Mouse (Mus musculus) lung, postnatal 0 days (tissue): ENCODE measurements at regions not wholly inside any gene's neighbourhood (a gene's known extent, or its start where the extent isn't known, plus 50 kb on each side); places are given as distances from the start of the nearest gene placed in this dataset.

Experiments
- ATAC-seq: fragments of 200-750 bp; cut with Nextera tagmentation; 2 replicates; pipeline ENCODE4 v1.8.0; 2017; ENCODE audit warnings: moderate library complexity
- DNase-seq: peaks from one replicate; pipeline ENCODE4 v3.0.0-alpha.2; 2016; ENCODE audit warnings: low spot score
- H3K27ac ChIP-seq: fragments of 300-500 bp; sonication (generic); 2 replicates; pipeline ENCODE4 v1.5.1; 2014; ENCODE audit warnings: antibody characterized with exemption, mild to moderate bottlenecking, low read length, mixed read lengths
- H3K27me3 ChIP-seq: fragments of 300-500 bp; sonication (generic); replicated peaks from 2 replicates; pipeline ENCODE4 v1.6.1; 2014; ENCODE audit warnings: low read length, mixed read lengths; ENCODE audit not compliant: insufficient read depth
- H3K36me3 ChIP-seq: fragments of 300-500 bp; sonication (generic); 2 replicates; pipeline ENCODE4 v1.6.1; 2014; ENCODE audit warnings: low read length, mixed read lengths; ENCODE audit not compliant: insufficient read depth
- H3K4me1 ChIP-seq: fragments of 300-500 bp; sonication (generic); 2 replicates; pipeline ENCODE4 v1.6.1; 2014; ENCODE audit warnings: antibody characterized with exemption, low read depth, low read length, mixed read lengths; ENCODE audit not compliant: insufficient read depth
- H3K4me2 ChIP-seq: fragments of 300-500 bp; sonication (generic); replicated peaks from 2 replicates; pipeline ENCODE4 v1.6.1; 2014; ENCODE audit warnings: low read depth, mild to moderate bottlenecking, low read length, moderate library complexity, mixed read lengths
- H3K4me3 ChIP-seq: fragments of 300-500 bp; sonication (generic); 2 replicates; pipeline ENCODE4 v1.5.1; 2014; ENCODE audit warnings: low read depth, low read length
- H3K9ac ChIP-seq: fragments of 300-500 bp; sonication (generic); replicated peaks from 2 replicates; pipeline ENCODE4 v1.6.1; 2014; ENCODE audit warnings: low read depth, mild to moderate bottlenecking
- H3K9me3 ChIP-seq: fragments of 300-500 bp; sonication (generic); 2 replicates; pipeline ENCODE4 v1.6.1; 2016; ENCODE audit warnings: low read length, mixed read lengths
- CTCF ChIP-seq: IDR thresholded peaks from 2 replicates; pipeline ENCODE4 v1.5.1; 2016; ENCODE audit warnings: antibody characterized with exemption, mild to moderate bottlenecking
- EP300 ChIP-seq: IDR thresholded peaks from 2 replicates; pipeline ENCODE4 v1.6.1; 2016; ENCODE audit warnings: antibody characterized with exemption, mild to moderate bottlenecking, control low read depth
- WGBS: fragments of 180-500 bp; shearing (Covaris S2); extraction: QIAGEN DNeasy Blood & Tissue Kit; methylation state at CpG from one replicate; pipeline ENCODE4 v1.1.7; 2014; 5-methylcytosine and 5-hydroxymethylcytosine counted together

DNA sequence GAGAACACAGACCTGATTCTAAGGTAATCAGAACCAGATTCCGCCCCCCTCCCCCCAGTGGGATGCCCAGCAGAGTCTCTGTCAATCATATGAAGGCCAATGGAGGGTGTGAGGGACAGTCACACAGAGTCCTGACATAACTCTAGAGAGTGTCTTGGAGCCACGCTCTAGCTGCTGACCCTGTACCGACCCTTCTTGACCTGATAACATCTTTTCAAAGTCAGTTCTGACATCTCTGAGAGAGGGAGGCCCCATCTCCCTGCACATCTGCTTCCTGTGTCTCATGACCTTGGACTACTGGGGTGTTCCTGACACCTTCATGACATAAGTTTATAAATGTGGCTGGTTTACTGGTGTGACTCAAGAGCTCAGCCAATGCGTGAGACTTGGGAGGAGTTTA is 236.1 kb upstream of the Mphosph6 start:
- Histone ChIP-seq H3K27me3 (no peaks in the 10 kb centered on the region), H3K9me3 (no peaks in the 10 kb centered on the region), H3K4me3 (no peak overlapping the region), H3K4me2 (no peak overlapping the region), H3K27ac (no peak overlapping the region), H3K4me1 (no peaks in the 10 kb centered on the region), H3K36me3 (no peaks in the 10 kb centered on the region), H3K9ac (no peak overlapping the region)
- DNase-seq, result no peak
- TF ChIP-seq CTCF (no peak), EP300 (no peak)
- ATAC-seq, result no peak
- 38% methylated on average over 4 of the region's 4 CpGs for WGBS

DNA sequence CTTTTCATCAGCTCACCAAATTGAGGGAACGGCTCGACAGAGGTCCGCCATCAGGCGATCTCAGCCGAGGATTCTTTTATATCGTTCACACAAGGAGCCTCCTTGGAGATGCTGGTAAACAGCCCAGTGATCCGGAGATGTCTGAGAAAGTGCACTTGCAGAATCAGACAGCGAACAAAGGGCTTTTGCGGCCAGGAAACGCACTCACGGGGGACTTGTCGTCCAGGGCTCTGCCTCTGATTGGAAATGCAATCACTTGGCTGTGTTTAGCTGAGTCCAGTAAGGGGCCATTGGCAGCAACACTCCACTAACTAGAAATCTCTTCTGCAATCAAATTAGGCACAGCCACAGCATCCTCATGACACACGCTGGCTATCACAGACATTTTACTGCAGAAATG is 232.3 kb upstream of the Mphosph6 start:
- Histone ChIP-seq H3K9ac (no peak overlapping the region), H3K4me1 (no peaks in the 10 kb centered on the region), H3K36me3 (no peaks in the 10 kb centered on the region), H3K27ac (no peak overlapping the region), H3K9me3 (no peaks in the 10 kb centered on the region), H3K27me3 (no peaks in the 10 kb centered on the region), H3K4me2 (no peak overlapping the region), H3K4me3 (no peak overlapping the region)
- WGBS, result 64% methylated on average over 13 of the region's 13 CpGs
- TF ChIP-seq CTCF (no peak), EP300 (no peak)
- DNase-seq (no peak), ATAC-seq (no peak)

DNA sequence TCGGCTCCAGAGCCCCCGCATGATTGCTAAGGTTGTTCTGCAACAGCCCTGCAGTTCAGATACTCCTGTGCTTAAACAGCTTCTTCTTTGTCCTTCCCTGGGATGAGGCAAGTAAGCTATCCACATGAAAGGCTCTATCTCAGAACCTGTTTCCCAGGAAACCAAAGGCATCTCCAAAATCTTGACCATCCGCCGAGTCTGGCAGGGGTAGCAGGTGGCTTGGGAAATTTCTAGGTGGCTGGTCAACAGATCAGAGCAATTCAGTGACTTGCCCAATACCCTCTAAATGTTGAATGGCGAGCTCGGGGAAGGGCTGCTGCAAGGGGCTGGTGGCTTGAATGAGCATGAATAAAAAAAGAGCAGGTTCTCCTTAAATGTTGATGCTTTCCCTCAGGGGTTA is 229.7 kb upstream of the Mphosph6 start:
- Histone ChIP-seq H3K27me3 (no peaks in the 10 kb centered on the region), H3K9ac (no peak overlapping the region), H3K9me3 (no peaks in the 10 kb centered on the region), H3K36me3 (no peaks in the 10 kb centered on the region), H3K27ac (no peak overlapping the region), H3K4me2 (no peak overlapping the region), H3K4me1 (no peaks in the 10 kb centered on the region), H3K4me3 (no peak overlapping the region)
- TF ChIP-seq EP300 (no peak), CTCF (no peak)
- WGBS, result 59% methylated on average over 6 of the region's 6 CpGs
- ATAC-seq (no peak), DNase-seq (no peak)

DNA sequence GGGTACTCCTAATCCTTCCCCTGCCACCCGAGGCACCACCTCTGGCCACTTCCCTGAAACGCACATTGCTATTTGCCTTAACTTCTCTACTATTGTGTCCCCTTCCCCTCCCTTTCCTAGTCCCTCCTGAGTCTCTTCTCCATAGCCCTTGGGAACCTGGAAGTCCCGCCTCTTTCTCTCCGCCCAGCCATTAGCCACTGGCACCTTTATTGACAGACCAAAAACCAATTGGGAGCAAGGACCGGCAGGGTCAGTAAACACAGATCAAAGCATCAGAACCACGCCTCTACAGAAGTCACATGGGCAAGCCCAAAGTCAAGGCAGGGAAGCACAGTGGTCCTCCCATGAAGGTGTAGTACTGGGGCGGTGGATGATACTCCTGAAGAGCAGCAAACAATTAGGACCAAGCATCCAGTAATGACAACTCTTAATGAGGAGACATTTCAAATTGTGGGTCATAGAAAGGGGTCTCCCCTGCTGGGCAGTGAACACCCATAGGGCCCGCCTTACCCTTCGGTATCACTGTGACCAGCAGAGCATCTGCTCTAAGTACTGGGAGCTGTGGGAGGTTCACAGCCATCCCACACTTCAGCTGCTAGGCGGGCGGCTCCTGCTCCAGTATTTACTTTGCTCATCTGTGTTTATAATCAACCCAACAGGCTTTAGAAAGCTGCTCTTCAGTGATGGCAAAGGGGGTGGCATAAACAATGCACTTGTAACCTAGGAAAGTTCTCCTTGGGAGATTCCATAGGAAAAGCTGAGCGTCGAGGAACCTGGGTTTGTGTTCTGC is 226.5 kb upstream of the Mphosph6 start:
- Histone ChIP-seq H3K36me3 (no peaks in the 10 kb centered on the region), H3K4me3 (no peak overlapping the region), H3K27ac (no peak overlapping the region), H3K27me3 (no peaks in the 10 kb centered on the region), H3K9ac (no peak overlapping the region), H3K4me2 (no peak overlapping the region), H3K9me3 (no peaks in the 10 kb centered on the region), H3K4me1 (no peaks in the 10 kb centered on the region)
- ATAC-seq, result no peak
- WGBS, result 85% methylated on average over 13 of the region's 13 CpGs
- TF ChIP-seq CTCF (no peak), EP300 (no peak)
- DNase-seq, result no peak

DNA sequence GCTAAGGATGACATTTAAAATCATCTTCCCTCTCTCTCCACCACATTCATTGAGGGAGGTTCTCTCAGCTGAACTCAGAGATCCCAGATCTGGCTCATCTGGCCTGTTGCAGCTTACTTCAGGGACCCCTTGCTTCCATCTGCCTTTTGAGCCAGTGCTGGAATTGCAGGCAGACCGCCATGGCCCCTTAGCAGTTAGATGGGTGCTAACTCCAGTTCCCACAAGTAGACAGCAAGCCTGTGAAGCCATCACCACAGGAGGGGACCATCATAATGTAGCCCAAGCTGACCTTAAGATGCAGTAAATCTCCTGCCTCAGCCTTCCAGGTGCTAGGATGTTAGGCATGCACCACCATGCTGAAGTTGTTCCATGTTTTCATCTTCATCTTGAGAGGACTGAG is 221.7 kb upstream of the Mphosph6 start:
- TF ChIP-seq EP300 (no peak), CTCF (no peak)
- ATAC-seq, result no peak
- Histone ChIP-seq H3K27ac (no peak overlapping the region), H3K4me3 (no peak overlapping the region), H3K9ac (no peak overlapping the region), H3K36me3 (no peaks in the 10 kb centered on the region), H3K27me3 (no peaks in the 10 kb centered on the region), H3K4me1 (no peaks in the 10 kb centered on the region), H3K9me3 (no peaks in the 10 kb centered on the region), H3K4me2 (no peak overlapping the region)
- DNase-seq, result no peak
- 89% methylated on average over 1 of the region's 1 CpGs for WGBS

DNA sequence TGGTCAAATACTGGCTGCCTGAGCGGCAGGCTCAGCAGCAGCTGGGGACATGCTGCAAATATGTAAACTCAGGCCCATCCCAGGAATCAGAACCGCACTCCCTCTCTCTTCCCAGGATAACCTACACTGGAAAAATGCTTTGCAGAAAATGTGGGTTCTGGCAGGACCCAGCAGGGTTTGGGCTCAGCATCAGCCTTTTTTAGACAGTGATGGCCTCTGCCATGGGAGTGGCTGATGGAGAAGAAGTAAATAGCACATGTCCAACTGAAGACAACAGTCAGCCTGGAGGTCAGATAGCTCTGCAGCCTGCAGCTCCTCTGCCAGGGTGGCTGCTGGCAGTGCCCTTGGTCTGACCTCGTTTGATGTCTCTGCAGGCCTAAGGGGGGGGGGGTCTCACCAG is 220.2 kb upstream of the Mphosph6 start:
- TF ChIP-seq EP300 (no peak), CTCF (no peak)
- Histone ChIP-seq H3K27ac (no peak overlapping the region), H3K36me3 (no peaks in the 10 kb centered on the region), H3K27me3 (no peaks in the 10 kb centered on the region), H3K4me3 (no peak overlapping the region), H3K9ac (no peak overlapping the region), H3K9me3 (no peaks in the 10 kb centered on the region), H3K4me2 (no peak overlapping the region), H3K4me1 (no peaks in the 10 kb centered on the region)
- ATAC-seq, result no peak
- no peak for DNase-seq
- 26% methylated on average over 3 of the region's 3 CpGs for WGBS

DNA sequence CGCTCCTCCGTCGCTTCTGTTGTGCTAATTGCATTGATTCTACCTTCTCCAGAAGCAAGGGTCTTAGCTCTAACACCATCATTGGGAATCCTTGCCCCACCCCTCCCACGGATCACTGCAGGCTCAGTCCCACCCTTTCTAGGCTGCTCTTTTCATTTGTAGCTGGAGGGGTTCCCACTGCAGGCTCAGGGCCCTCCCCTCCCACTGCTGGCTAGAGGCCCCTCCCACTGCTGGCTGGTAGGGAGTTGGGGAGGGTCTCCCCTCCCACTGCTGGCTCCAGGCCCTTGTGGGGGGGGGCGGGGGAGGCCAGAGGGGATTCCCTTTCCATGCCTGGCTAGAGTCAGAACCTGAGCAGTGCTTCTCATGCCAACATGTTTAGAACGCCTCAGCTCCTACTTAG is 215.5 kb upstream of the Mphosph6 start:
- H3K27me3 ChIP-seq, result no peaks in the 10 kb centered on the region
- H3K27ac ChIP-seq, result no peak overlapping the region
- no peak overlapping the region for H3K4me3 ChIP-seq
- DNase-seq (no peak), ATAC-seq (no peak)
- TF ChIP-seq EP300, result no peak
- TF ChIP-seq CTCF, result no peak
- no peak overlapping the region for H3K9ac ChIP-seq
- H3K9me3 ChIP-seq, result no peaks in the 10 kb centered on the region
- H3K4me1 ChIP-seq, result no peaks in the 10 kb centered on the region
- no peak overlapping the region for H3K4me2 ChIP-seq
- WGBS, result 43% methylated on average over 6 of the region's 6 CpGs
- no peaks in the 10 kb centered on the region for H3K36me3 ChIP-seq
